Mouse (Mus musculus) small intestine, adult 2 months (tissue): ENCODE measurements around the gene Scrg1.

ENCODE experiments used
- CTCF ChIP-seq: fragments of 200-500 bp; IDR thresholded peaks from 2 replicates; pipeline ENCODE4 v1.5.1; 2012; ENCODE audit warnings: low read depth, mild to moderate bottlenecking, control low read depth, inconsistent platforms, low read length, moderate library complexity, mixed read lengths; ENCODE audit not compliant: insufficient replicate concordance, insufficient read length; ENCODE audit errors: extremely low read depth
- POLR2A ChIP-seq: fragments of 200-500 bp; IDR thresholded peaks from 2 replicates; pipeline ENCODE4 v1.6.1; 2012; ENCODE audit warnings: low read depth, mild to moderate bottlenecking, control low read depth, inconsistent platforms, low read length, moderate library complexity

GRCm38 (mm10) chr8:57457942-57458341 lies 2.2 kb downstream of the Scrg1 start:
- TF ChIP-seq CTCF (no peak), POLR2A (no peak)
